ENCODE assay signal across 9 mouse cellular contexts in the genomic region with DNA sequence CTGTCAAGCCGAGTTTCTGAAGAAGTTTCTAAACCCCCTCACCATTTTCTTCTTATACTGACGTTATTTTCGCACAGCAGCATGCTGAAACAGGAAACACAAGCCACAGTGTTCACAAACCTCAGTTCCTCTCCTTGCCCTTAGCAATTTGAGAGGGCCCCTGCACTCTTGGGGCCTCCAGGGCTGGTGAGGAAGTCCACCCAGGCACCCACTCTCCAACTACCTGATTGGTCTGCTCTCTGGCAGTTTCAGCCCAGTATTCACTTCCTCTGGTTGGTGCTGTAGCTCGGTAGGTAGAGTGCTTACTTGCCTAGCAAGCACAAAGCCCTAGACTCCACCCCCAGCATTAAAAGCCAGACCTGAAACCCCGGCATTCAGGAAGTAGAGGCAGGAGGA. TPM values are rescaled to one million over a fixed set of nuclear protein-coding genes. Genes with fewer than 3 reads are reported as not detected.
DNase-seq lines count a peak whose midpoint lies in the region; ATAC-seq and TF ChIP-seq lines count a peak whose summit lies in the region.
"Had no signal": no experiment of that assay in that cellular context is flagged by ENCODE, and none has a peak within 500 bp of the region (broad histone marks: within the 10 kb centered on the region; RNA-seq: fewer than 3 reads in every experiment).

A gene (minus strand): TSS at position 321 of the 396 bp plus-strand sequence.

- peak; percentile 87 for TF ChIP-seq POLR2A in CH12.LX (IDR thresholded peaks at IDR 0.05; ENCODE audit: low read depth, low read length)
- no peak for TF ChIP-seq POLR2A in olfactory bulb, adult 2 months (IDR thresholded peaks at IDR 0.05; ENCODE audit: insufficient read depth, low read depth, low read length)

- peak; percentile 32 for DNase-seq in adrenal gland, postnatal 14 days
- DNase-seq in adrenal gland, adult 18-20 months (ENCODE audit: low spot score in 2 of 2): no peak
- peak; percentile 98 for DNase-seq in CH12.LX (ENCODE audit: extremely low read depth)
- DNase-seq in liver, embryonic 13.5 days: peak; percentile 28
- no peak for DNase-seq in right cerebral cortex, adult 2 months (ENCODE audit: low spot score in 2 of 2)
- no peak for DNase-seq in right cerebral cortex, postnatal 4 days

- in situ Hi-C loops in CH12.LX (cut with MboI; ENCODE audit: low pct_ligation_motif_present, low pct_unique_long_range_greater_than_20kb, low sequenced_read_pairs): loop anchor here (10.0 kb wide), 1 partner anchor 197 kb away; no protein-coding TSS in a partner anchor

- H3K79me2 ChIP-seq in CH12.LX (replicated peaks; ENCODE audit: control insufficient read depth, extremely low read depth, insufficient read depth, poor library complexity, severe bottlenecking): peaks cover 31% of the 10 kb centered on the region

- peak within 1 kb of the TSS; percentile 76 for H3K9ac ChIP-seq in CH12.LX (ENCODE audit: insufficient read depth, low read depth)
- peak within 1 kb of the TSS; percentile 41; the same call in 1 of the 2 replicates for H3K9ac ChIP-seq in liver, embryonic 13.5 days
- no peak within 1 kb of the TSS for H3K9ac ChIP-seq in kidney, embryonic 16.5 days (replicated peaks; ENCODE audit: low read length)

- peaks cover 22 to 37% of the 10 kb centered on the region in 2 experiments for H3K36me3 ChIP-seq in CH12.LX (replicated peaks in 1 of 2; ENCODE audit: control insufficient read depth in 1 of 2, insufficient read depth in 1 of 2, low read length in 1 of 2)
- H3K36me3 ChIP-seq in liver, embryonic 13.5 days: no peaks in the 10 kb centered on the region
- H3K36me3 ChIP-seq in kidney, embryonic 16.5 days (ENCODE audit: insufficient read depth, low read length): no peaks in the 10 kb centered on the region

- H3K9me3 ChIP-seq in CH12.LX (replicated peaks; ENCODE audit: low read length): peaks cover 5% of the 10 kb centered on the region
- no peaks in the 10 kb centered on the region for H3K9me3 ChIP-seq in liver, embryonic 13.5 days (replicated peaks)
- no peaks in the 10 kb centered on the region for H3K9me3 ChIP-seq in kidney, embryonic 16.5 days (ENCODE audit: low read length)

- TF ChIP-seq RAD21 in CH12.LX (IDR thresholded peaks at IDR 0.05; ENCODE audit: low read depth, low read length): no peak

- H3K27ac ChIP-seq in CH12.LX (ENCODE audit: insufficient read depth, low read depth): peak within 1 kb of the TSS; percentile 92
- H3K27ac ChIP-seq in liver, embryonic 13.5 days: peak within 1 kb of the TSS; percentile 71
- peak within 1 kb of the TSS; percentile 53; the same call in 1 of the 2 replicates for H3K27ac ChIP-seq in olfactory bulb, adult 2 months (ENCODE audit: insufficient read depth, low read depth, low read length)
- no peak within 1 kb of the TSS for H3K27ac ChIP-seq in kidney, embryonic 16.5 days (ENCODE audit: low read length)

- 15% methylated on average over 5 of the region's 5 CpGs for WGBS in liver, embryonic 13.5 days (ENCODE audit: insufficient replicate concordance)
- WGBS in olfactory bulb, adult 2 months: 79% methylated on average over 5 of the region's 5 CpGs
- 52% methylated on average over 5 of the region's 5 CpGs for WGBS in kidney, embryonic 16.5 days

- H3K27me3 ChIP-seq in CH12.LX (replicated peaks): no peaks in the 10 kb centered on the region
- no peaks in the 10 kb centered on the region for H3K27me3 ChIP-seq in liver, embryonic 13.5 days
- H3K27me3 ChIP-seq in kidney, embryonic 16.5 days (ENCODE audit: insufficient read depth, low read length): no peaks in the 10 kb centered on the region

- peak; percentile 75 for TF ChIP-seq EP300 in CH12.LX (IDR thresholded peaks at IDR 0.05; ENCODE audit: low read length)

- dilution Hi-C loops in CH12.LX (cut with MboI; ENCODE audit: extremely low pct_ligation_motif_present, extremely low pct_unique_long_range_greater_than_20kb, low sequenced_read_pairs): no loop called here

- H3K4me1 ChIP-seq in CH12.LX (ENCODE audit: control insufficient read depth in 1 of 2, insufficient read depth in 2 of 2): peaks cover 21 to 46% of the 10 kb centered on the region in 2 experiments
- peaks cover 16% of the 10 kb centered on the region for H3K4me1 ChIP-seq in liver, embryonic 13.5 days (replicated peaks)
- H3K4me1 ChIP-seq in olfactory bulb, adult 2 months (ENCODE audit: control insufficient read depth, insufficient read depth, low read length): no peaks in the 10 kb centered on the region
- H3K4me1 ChIP-seq in kidney, embryonic 16.5 days (ENCODE audit: insufficient read depth, low read length): no peaks in the 10 kb centered on the region

- peak within 1 kb of the TSS; percentile 59 to 77 (median 76) for H3K4me3 ChIP-seq in CH12.LX (replicated peaks in 1 of 3; ENCODE audit: low read depth in 2 of 3, low read length in 2 of 3, poor library complexity in 1 of 3)
- peak within 1 kb of the TSS; percentile 28 for H3K4me3 ChIP-seq in liver, embryonic 13.5 days (replicated peaks)
- no peak within 1 kb of the TSS; the same call in 1 of the 2 replicates for H3K4me3 ChIP-seq in olfactory bulb, adult 2 months (ENCODE audit: insufficient read depth, low read depth, low read length)
- no peak within 1 kb of the TSS for H3K4me3 ChIP-seq in kidney, embryonic 16.5 days (ENCODE audit: low read length)
- H3K4me3 ChIP-seq: erythroblast, embryonic 14.5 days had no signal

- peak within 1 kb of the TSS; percentile 76 for H3K4me2 ChIP-seq in CH12.LX (ENCODE audit: insufficient read depth, low read depth, poor library complexity, severe bottlenecking)
- peak within 1 kb of the TSS; percentile 29 for H3K4me2 ChIP-seq in liver, embryonic 13.5 days
- H3K4me2 ChIP-seq in kidney, embryonic 16.5 days (replicated peaks; ENCODE audit: low read depth, low read length): no peak within 1 kb of the TSS

- peak; percentile 78 for ATAC-seq in liver, embryonic 13.5 days (ENCODE audit: low read depth)
- ATAC-seq in kidney, embryonic 16.5 days (ENCODE audit: low FRiP score, low TSS enrichment): no peak

- TF ChIP-seq CTCF in CH12.LX (conservative IDR thresholded peaks at IDR 0.05 in 1 of 2, IDR thresholded peaks at IDR 0.05 in 1 of 2; ENCODE audit: low read depth in 2 of 2, low read length in 2 of 2): no peak
- no peak for TF ChIP-seq CTCF in olfactory bulb, adult 2 months (IDR thresholded peaks at IDR 0.05; ENCODE audit: insufficient read depth, low read depth, low read length)

TF ChIP-seq in CH12.LX, 34 proteins besides CTCF, POLR2A, EP300 and RAD21 (continues in another document):
- peak; percentile 57; the same call in 1 of the 2 replicates for TF ChIP-seq POLR2AphosphoS2 (IDR thresholded peaks at IDR 0.05; ENCODE audit: low read depth, low read length)
- peak; percentile 77 for TF ChIP-seq MXI1 (IDR thresholded peaks at IDR 0.05; ENCODE audit: low read depth, low read length)
- TF ChIP-seq HCFC1 (IDR thresholded peaks at IDR 0.05; ENCODE audit: low read depth, low read length): peak; percentile 73
- TF ChIP-seq USF2 (conservative IDR thresholded peaks at IDR 0.05; ENCODE audit: low read depth, low read length): no peak
- TF ChIP-seq MEF2A (IDR thresholded peaks at IDR 0.05; ENCODE audit: borderline replicate concordance, low read depth, low read length): peak; percentile 69
- no peak; the same call in 1 of the 2 replicates for TF ChIP-seq CHD1 (IDR thresholded peaks at IDR 0.05; ENCODE audit: low read depth, low read length)
- TF ChIP-seq MYC (IDR thresholded peaks at IDR 0.05; ENCODE audit: low read depth, low read length): peak; percentile 83
- no peak for TF ChIP-seq E2F4 (IDR thresholded peaks at IDR 0.05; ENCODE audit: insufficient replicate concordance, low read depth, low read length)
- no peak for TF ChIP-seq RCOR1 (conservative IDR thresholded peaks at IDR 0.05; ENCODE audit: low read depth, low read length)
- peak; percentile 32; the same call in 1 of the 2 replicates for TF ChIP-seq UBTF (IDR thresholded peaks at IDR 0.05; ENCODE audit: low read depth, low read length)
- no peak; the same call in 1 of the 2 replicates for TF ChIP-seq ZMIZ1 (IDR thresholded peaks at IDR 0.05; ENCODE audit: low read depth, low read length)
- no peak for TF ChIP-seq ZNF384 (IDR thresholded peaks at IDR 0.05; ENCODE audit: low read depth, low read length)
- peak; percentile 83 for TF ChIP-seq IRF4 (IDR thresholded peaks at IDR 0.05; ENCODE audit: low read depth, low read length)
- TF ChIP-seq NRF1 (IDR thresholded peaks at IDR 0.05; ENCODE audit: low read depth, low read length): no peak
- TF ChIP-seq ELF1 (IDR thresholded peaks at IDR 0.05; ENCODE audit: low read depth, low read length): peak; percentile 92
- no peak for TF ChIP-seq GABPA (IDR thresholded peaks at IDR 0.05; ENCODE audit: insufficient replicate concordance, low read depth, low read length)
- TF ChIP-seq ZKSCAN1 (IDR thresholded peaks at IDR 0.05; ENCODE audit: borderline replicate concordance, low read depth, low read length): no peak
- TF ChIP-seq ZC3H11A (IDR thresholded peaks at IDR 0.05; ENCODE audit: low read depth, low read length): no peak
- TF ChIP-seq MAX (IDR thresholded peaks at IDR 0.05; ENCODE audit: low read length): no peak; the same call in none of the 2 replicates
- no peak for TF ChIP-seq JUND (conservative IDR thresholded peaks at IDR 0.05; ENCODE audit: low read depth, low read length)
- TF ChIP-seq BHLHE40 (IDR thresholded peaks at IDR 0.05; ENCODE audit: low read depth, low read length): 0 out of 2 replicates have a peak, but pooled peaks have one; percentile 46
- TF ChIP-seq MAZ (IDR thresholded peaks at IDR 0.05; ENCODE audit: low read depth, low read length): peak; percentile 51; the same call in 1 of the 2 replicates
- TF ChIP-seq MAFK (IDR thresholded peaks at IDR 0.05; ENCODE audit: insufficient replicate concordance, low read length): no peak; the same call in 1 of the 2 replicates
- TF ChIP-seq KAT2A (IDR thresholded peaks at IDR 0.05; ENCODE audit: insufficient replicate concordance, low read length): 0 out of 2 replicates have a peak, but pooled peaks have one; percentile 49
- no peak for TF ChIP-seq SMC3 (IDR thresholded peaks at IDR 0.05; ENCODE audit: low read depth, low read length)
- no peak for TF ChIP-seq PAX5 (IDR thresholded peaks at IDR 0.05; ENCODE audit: low read length)
- peak; percentile 54 for TF ChIP-seq ETS1 (conservative IDR thresholded peaks at IDR 0.05; ENCODE audit: low read depth, low read length)

RNA-seq across cellular contexts. Expression of the gene that starts here (rescaled TPM):
- 5.0 and 22.9 TPM in 2 replicates for total RNA-seq in adrenal gland, postnatal 14 days (2021)
- 1 to 10 TPM; 1.0 to 2.5 TPM for total RNA-seq in adrenal gland, adult 18-20 months (2021)
- total RNA-seq in CH12.LX (2012; rRNA removed) (72.9 and 80.1 TPM in 2 replicates), CH12.LX (2014; rRNA removed) (68.8 and 76.0 TPM in 2 replicates)
- polyA plus RNA-seq in CH12.LX (2012; ENCODE audit: insufficient read length, low read depth): 60.9 and 96.4 TPM in 2 replicates
- polyA plus RNA-seq in liver, embryonic 13.5 days (2015; fragmentation: Nextera tagmentation; extraction: Ambion mirVana): 7.1 and 7.3 TPM in 2 replicates
- polyA plus RNA-seq in olfactory bulb, adult 2 months (2012; ENCODE audit: insufficient read depth, insufficient read length, low replicate concordance, missing spikeins): not detected in 2 replicates
- polyA plus RNA-seq in kidney, embryonic 16.5 days (2015; fragmentation: Nextera tagmentation; extraction: Ambion mirVana): 2.0 and 2.1 TPM in 2 replicates
- polyA plus RNA-seq: erythroblast, embryonic 14.5 days had no signal

Comparison
In these comparisons a context has a peak if more than half of its experiments do, and no peak if none do; other contexts are left out.
1. DNase-seq: peak in adrenal gland, postnatal 14 days (single experiment), CH12.LX (single experiment) and liver, embryonic 13.5 days (single experiment); none in adrenal gland, adult 18-20 months (0 of 2), right cerebral cortex, adult 2 months (0 of 2) and right cerebral cortex, postnatal 4 days (single experiment).
2. H3K4me3 ChIP-seq: peak in CH12.LX (3 of 3) and liver, embryonic 13.5 days (single experiment); none in olfactory bulb, adult 2 months (single experiment) and kidney, embryonic 16.5 days (single experiment).